ENCODE assay signal across 8 mouse cellular contexts in the genomic region with DNA sequence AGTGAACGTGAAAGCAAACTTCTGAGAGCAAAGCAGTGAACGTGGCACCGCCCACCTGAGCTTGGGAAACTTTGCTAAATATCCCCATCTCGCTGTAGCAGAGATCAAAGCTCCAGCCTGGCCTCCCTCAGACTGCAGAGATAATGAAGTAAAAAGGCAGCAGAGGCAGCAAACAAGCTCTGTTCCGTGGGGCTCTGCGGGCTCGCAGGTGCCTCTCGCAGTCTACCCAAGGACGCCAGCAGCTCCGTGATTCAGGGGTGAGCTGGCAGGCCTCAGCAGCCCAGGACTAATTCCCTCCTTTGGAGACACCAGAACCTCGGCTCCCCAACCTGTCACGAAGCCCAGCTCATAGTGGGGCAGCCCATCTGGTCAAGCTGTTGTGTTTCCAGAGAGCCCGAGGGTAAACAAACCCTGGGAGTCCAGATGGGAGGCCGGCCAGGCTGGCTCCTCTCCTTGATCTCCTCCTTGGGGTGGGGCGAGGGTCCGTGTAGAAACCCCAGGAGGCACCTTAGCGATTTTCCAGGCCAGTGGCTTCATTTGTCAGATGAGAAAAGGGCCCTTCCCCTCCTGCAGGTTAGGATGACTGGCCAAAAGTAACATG.
DNase-seq lines count a peak whose midpoint lies in the region; ATAC-seq lines count a peak whose summit lies in the region.

No protein-coding gene starts in this region.

- H3K9me3 ChIP-seq in kidney, embryonic 15.5 days (replicated peaks) = no peaks in the 10 kb centered on the region
- H3K9me3 ChIP-seq in hindbrain, embryonic 12.5 days (replicated peaks) = no peaks in the 10 kb centered on the region
- no peaks in the 10 kb centered on the region for H3K9me3 ChIP-seq in midbrain, embryonic 15.5 days

- H3K36me3 ChIP-seq in kidney, embryonic 15.5 days = no peaks in the 10 kb centered on the region
- no peaks in the 10 kb centered on the region for H3K36me3 ChIP-seq in hindbrain, embryonic 12.5 days
- H3K36me3 ChIP-seq in midbrain, embryonic 15.5 days (replicated peaks) = no peaks in the 10 kb centered on the region

- DNase-seq in kidney, postnatal 25 days = no peak
- DNase-seq in cerebellum, adult 18-20 months = peak; percentile 75 to 80
- DNase-seq in yolk sac, embryonic 10.5 days (ENCODE audit: low spot score) = no peak
- DNase-seq in left cerebral cortex, adult 8-10 months (ENCODE audit: low spot score in 2 of 2) = no peak
- DNase-seq in layer of hippocampus, postnatal 10 days (ENCODE audit: low spot score in 2 of 2) = no peak

- peak overlapping the region; percentile 83 for H3K27ac ChIP-seq in kidney, embryonic 15.5 days
- peak overlapping the region; percentile 19; the same call in 1 of the 2 replicates for H3K27ac ChIP-seq in hindbrain, embryonic 12.5 days
- H3K27ac ChIP-seq in midbrain, embryonic 15.5 days = no peak overlapping the region

- 4% methylated on average over 17 of the region's 17 CpGs for WGBS in kidney, embryonic 15.5 days
- WGBS in hindbrain, embryonic 12.5 days = 4% methylated on average over 17 of the region's 17 CpGs
- WGBS in midbrain, embryonic 15.5 days = 3% methylated on average over 17 of the region's 17 CpGs

- H3K9ac ChIP-seq in kidney, embryonic 15.5 days = 0 out of 2 replicates have a peak overlapping the region, but pooled peaks have one; percentile 11
- H3K9ac ChIP-seq in hindbrain, embryonic 12.5 days = no peak overlapping the region
- no peak overlapping the region for H3K9ac ChIP-seq in midbrain, embryonic 15.5 days

- H3K27me3 ChIP-seq in kidney, embryonic 15.5 days = peaks cover 5% of the 10 kb centered on the region; the same call in 1 of the 2 replicates
- peaks cover 61% of the 10 kb centered on the region for H3K27me3 ChIP-seq in hindbrain, embryonic 12.5 days
- peaks cover 36% of the 10 kb centered on the region for H3K27me3 ChIP-seq in midbrain, embryonic 15.5 days (replicated peaks)

- H3K4me1 ChIP-seq in kidney, embryonic 15.5 days = peaks cover 33% of the 10 kb centered on the region
- peaks cover 29% of the 10 kb centered on the region for H3K4me1 ChIP-seq in hindbrain, embryonic 12.5 days
- H3K4me1 ChIP-seq in midbrain, embryonic 15.5 days = peaks cover 22% of the 10 kb centered on the region

- ATAC-seq in kidney, embryonic 15.5 days (replicated peaks; ENCODE audit: low FRiP score) = peak; percentile 45; the same call in 1 of the 2 replicates
- 0 out of 2 replicates have a peak, but pooled peaks have one; percentile 20 for ATAC-seq in hindbrain, embryonic 12.5 days (ENCODE audit: low FRiP score)
- no peak for ATAC-seq in midbrain, embryonic 15.5 days (replicated peaks)

- 0 out of 2 replicates have a peak overlapping the region, but pooled peaks have one; percentile 3 for H3K4me3 ChIP-seq in kidney, embryonic 15.5 days (replicated peaks)
- no peak overlapping the region for H3K4me3 ChIP-seq in hindbrain, embryonic 12.5 days
- H3K4me3 ChIP-seq in midbrain, embryonic 15.5 days = no peak overlapping the region

- peak overlapping the region; percentile 40 for H3K4me2 ChIP-seq in kidney, embryonic 15.5 days
- H3K4me2 ChIP-seq in hindbrain, embryonic 12.5 days (replicated peaks) = peak overlapping the region; percentile 26
- H3K4me2 ChIP-seq in midbrain, embryonic 15.5 days = peak overlapping the region; percentile 5; the same call in 1 of the 2 replicates

Comparison
In these comparisons a context has a peak if more than half of its experiments do, and no peak if none do; other contexts are left out.
1. DNase-seq: peak in cerebellum, adult 18-20 months (2 of 2); none in kidney, postnatal 25 days (0 of 2), yolk sac, embryonic 10.5 days (single experiment), left cerebral cortex, adult 8-10 months (0 of 2) and layer of hippocampus, postnatal 10 days (0 of 2).
2. Peak in every context shown above with its lines, with median percentiles within 50 percentile points of each other: H3K4me2 ChIP-seq.